Mouse (Mus musculus) small intestine, adult 10 weeks (tissue): ENCODE results near the gene 1700102P08Rik. TPM values are rescaled to one million over a fixed set of nuclear protein-coding genes. Genes with fewer than 3 reads are reported as not detected.

Experiments used
- polyA plus RNA-seq: library from polyadenylated mRNA; stranded (reverse); fragments of 350-450 nt; fragmentation: Illumina TruSeq; extraction: RNeasy Lipid Tissue Mini Kit (QIAGEN cat#74804); gene quantifications from one replicate; pipeline ENCODE4 v1.2.3, GENCODE M21; 2014; ENCODE audit warnings: low replicate concordance

Gene 1700102P08Rik
- 1.4 TPM for polyA plus RNA-seq

DNA sequence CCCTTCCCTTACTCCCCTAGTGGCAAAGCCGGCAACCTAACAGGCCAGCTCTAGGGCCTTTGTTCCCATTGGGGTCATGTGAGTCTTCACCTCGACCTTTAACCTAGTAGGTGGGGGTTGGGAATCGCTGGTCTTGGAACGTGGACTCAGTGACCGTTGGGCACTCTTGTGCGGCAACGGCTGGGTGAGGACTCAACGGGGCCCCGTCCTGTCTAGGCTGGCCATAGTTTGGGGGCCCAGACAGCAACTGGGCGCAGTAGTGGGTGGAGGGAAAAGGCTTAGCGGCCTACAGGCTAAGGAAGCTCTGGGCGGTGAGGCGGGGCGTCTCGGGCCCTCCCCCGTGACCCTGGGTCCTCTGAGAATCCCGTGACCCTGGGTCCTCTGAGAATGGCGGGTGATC, at the start of gene 1700102P08Rik:
Gene 1700102P08Rik (plus strand): TSS at position 130 of the 400 bp plus-strand sequence.

GRCm38 (mm10) chr9:108347540-108348289, 44.9 kb upstream of the 1700102P08Rik start, which contains the start of gene Usp4:
Gene Usp4, plus strand, starts transcription at chr9:108347853.

GRCm38 (mm10) chr9:108428384-108428783, 35.8 kb downstream of the 1700102P08Rik start, which contains the start of gene Ccdc36:
Gene Ccdc36, minus strand, starts transcription at chr9:108428484.

DNA sequence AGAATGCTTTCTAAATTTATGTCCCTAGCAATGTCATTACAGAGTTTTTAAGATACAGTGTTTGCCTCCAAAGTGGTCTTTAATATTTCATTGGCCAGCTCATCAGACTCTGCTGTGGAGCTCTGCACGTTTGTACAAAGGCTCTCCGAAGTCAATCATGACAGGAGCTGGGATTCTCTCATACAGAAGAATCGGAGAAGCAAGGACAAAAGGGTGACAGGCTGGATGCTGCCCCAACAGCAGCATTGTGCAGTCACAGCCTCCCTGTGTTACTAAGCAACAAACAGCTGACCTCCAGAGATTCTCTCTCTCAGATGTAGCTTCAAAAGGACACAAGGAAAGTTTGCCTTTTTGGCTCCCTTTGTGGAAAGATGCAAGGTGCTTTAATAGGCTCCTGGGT, 43.6 kb downstream of the 1700102P08Rik start, which contains the start of gene BC048562:
Gene BC048562 (plus strand): TSS at position 301 of the 400 bp plus-strand sequence.

Other genes starting within 250 kb of the 1700102P08Rik start
- gene Bsn, start 202.4 kb upstream of the 1700102P08Rik start, polyA plus RNA-seq: 0.19 TPM
- gene Dag1, start 128.8 kb upstream of the 1700102P08Rik start, polyA plus RNA-seq: 31.6 TPM
- 4.0 TPM for gene Nicn1, start 102.4 kb upstream of the 1700102P08Rik start, polyA plus RNA-seq
- gene Amt, start 96.0 kb upstream of the 1700102P08Rik start, polyA plus RNA-seq: 0.45 TPM
- gene Rhoa, start 86.7 kb upstream of the 1700102P08Rik start, polyA plus RNA-seq: 419 TPM
- 11.5 TPM for gene Tcta, start 86.6 kb upstream of the 1700102P08Rik start, polyA plus RNA-seq
- 13.5 TPM for gene Gpx1, start 53.9 kb upstream of the 1700102P08Rik start, polyA plus RNA-seq
- gene Usp4, start 45.0 kb upstream of the 1700102P08Rik start, polyA plus RNA-seq: 45.5 TPM
- not detected for gene Ccdc36, start 35.7 kb downstream of the 1700102P08Rik start, polyA plus RNA-seq
- not detected for gene BC048562, start 43.7 kb downstream of the 1700102P08Rik start, polyA plus RNA-seq
- gene Ccdc71, start 67.7 kb downstream of the 1700102P08Rik start, polyA plus RNA-seq: 2.2 TPM
- not detected for gene Klhdc8b, start 68.8 kb downstream of the 1700102P08Rik start, polyA plus RNA-seq
- 0.67 TPM for gene Lamb2, start 86.9 kb downstream of the 1700102P08Rik start, polyA plus RNA-seq
- gene Usp19, start 97.8 kb downstream of the 1700102P08Rik start, polyA plus RNA-seq: 4.3 TPM
- 84.5 TPM for gene Qars, start 114.9 kb downstream of the 1700102P08Rik start, polyA plus RNA-seq
- 34.9 TPM for gene Qrich1, start 124.0 kb downstream of the 1700102P08Rik start, polyA plus RNA-seq
- 13.3 TPM for gene Impdh2, start 167.5 kb downstream of the 1700102P08Rik start, polyA plus RNA-seq
- gene Ndufaf3, start 174.6 kb downstream of the 1700102P08Rik start, polyA plus RNA-seq: 2.7 TPM
- gene Dalrd3, start 177.1 kb downstream of the 1700102P08Rik start, polyA plus RNA-seq: 2.3 TPM
- gene Wdr6, start 185.9 kb downstream of the 1700102P08Rik start, polyA plus RNA-seq: 0.67 TPM
- gene P4htm, start 204.9 kb downstream of the 1700102P08Rik start, polyA plus RNA-seq: not detected